Comparison of ENCODE assay signal across 8 mouse cellular contexts in genomic region chr3:116710941-116711340, GRCm38 (mm10). TPM values are rescaled to one million over a fixed set of nuclear protein-coding genes. Genes with fewer than 3 reads are reported as not detected.
A peak's percentile ranks its signal among the peaks of the same experiment; 100 is the strongest.
DNase-seq lines count a peak whose midpoint lies in the region; ATAC-seq and TF ChIP-seq lines count a peak whose summit lies in the region.

No protein-coding gene starts in this region.

- peak overlapping the region; percentile 98 for H3K4me3 ChIP-seq in kidney, embryonic 14.5 days (ENCODE audit: low read length)
- H3K4me3 ChIP-seq in embryonic facial prominence, embryonic 11.5 days (ENCODE audit: low read depth, low read length) = peak overlapping the region; percentile 88
- H3K4me3 ChIP-seq in intestine, postnatal 0 days (ENCODE audit: low read depth, low read length) = peak overlapping the region; percentile 98

- no peak for ATAC-seq in kidney, embryonic 14.5 days (ENCODE audit: low FRiP score, low TSS enrichment)
- no peak for ATAC-seq in embryonic facial prominence, embryonic 11.5 days (replicated peaks; ENCODE audit: insufficient number of reproducible peaks, low FRiP score, low TSS enrichment, low read depth)
- ATAC-seq in intestine, postnatal 0 days = no peak

- no peak overlapping the region for H3K27ac ChIP-seq in kidney, embryonic 14.5 days (ENCODE audit: low read depth, low read length)
- no peak overlapping the region for H3K27ac ChIP-seq in embryonic facial prominence, embryonic 11.5 days (replicated peaks; ENCODE audit: low read depth, low read length)
- no peak overlapping the region for H3K27ac ChIP-seq in intestine, postnatal 0 days (ENCODE audit: low read depth, low read length)

- no peaks in the 10 kb centered on the region for H3K9me3 ChIP-seq in kidney, embryonic 14.5 days (ENCODE audit: control insufficient read depth, low read length)
- no peaks in the 10 kb centered on the region for H3K9me3 ChIP-seq in embryonic facial prominence, embryonic 11.5 days (replicated peaks; ENCODE audit: control insufficient read depth, low read length)
- H3K9me3 ChIP-seq in intestine, postnatal 0 days (ENCODE audit: control insufficient read depth) = no peaks in the 10 kb centered on the region

- no peak for DNase-seq in kidney, postnatal 36 days
- DNase-seq in embryonic facial prominence, embryonic 11.5 days (ENCODE audit: low spot score) = no peak
- DNase-seq in neural tube, embryonic 10.5 days (ENCODE audit: extremely low spot score, low spot score) = peak; percentile 17
- no peak for DNase-seq in cerebellum, adult 18-20 months
- DNase-seq in thymus, postnatal 14 days = no peak
- DNase-seq in right cerebral cortex, postnatal 4 days = no peak

- no peaks in the 10 kb centered on the region for H3K27me3 ChIP-seq in kidney, embryonic 14.5 days (ENCODE audit: control insufficient read depth, insufficient read depth, low read length)
- no peaks in the 10 kb centered on the region for H3K27me3 ChIP-seq in embryonic facial prominence, embryonic 11.5 days (ENCODE audit: control insufficient read depth, insufficient read depth, low read length)
- no peaks in the 10 kb centered on the region for H3K27me3 ChIP-seq in intestine, postnatal 0 days (replicated peaks; ENCODE audit: control insufficient read depth, insufficient read depth, low read length)

- H3K4me1 ChIP-seq in kidney, embryonic 14.5 days (ENCODE audit: control insufficient read depth, insufficient read depth, low read length) = 0 out of 2 replicates have a peak, but pooled peaks cover 9% of the 10 kb centered on the region
- no peaks in the 10 kb centered on the region for H3K4me1 ChIP-seq in embryonic facial prominence, embryonic 11.5 days (ENCODE audit: control insufficient read depth, insufficient read depth, low read length)
- H3K4me1 ChIP-seq in intestine, postnatal 0 days (replicated peaks; ENCODE audit: control insufficient read depth, insufficient read depth, low read length) = peaks cover 8% of the 10 kb centered on the region; the same call in 1 of the 2 replicates

- peak overlapping the region; percentile 79 for H3K4me2 ChIP-seq in kidney, embryonic 14.5 days (replicated peaks; ENCODE audit: low read depth, low read length)
- peak overlapping the region; percentile 82 for H3K4me2 ChIP-seq in embryonic facial prominence, embryonic 11.5 days (ENCODE audit: low read depth, low read length)
- peak overlapping the region; percentile 83 for H3K4me2 ChIP-seq in intestine, postnatal 0 days (replicated peaks; ENCODE audit: low read depth)

- 26% methylated on average over 9 of the region's 9 CpGs for WGBS in kidney, embryonic 14.5 days
- 55% methylated on average over 9 of the region's 9 CpGs for WGBS in embryonic facial prominence, embryonic 11.5 days
- 37% methylated on average over 9 of the region's 9 CpGs for WGBS in intestine, postnatal 0 days

- no peak for TF ChIP-seq CTCF in intestine, postnatal 0 days (IDR thresholded peaks at IDR 0.05; ENCODE audit: low read depth)

- peak overlapping the region; percentile 97; the same call in 1 of the 2 replicates for H3K9ac ChIP-seq in kidney, embryonic 14.5 days (ENCODE audit: low read depth, low read length)
- no peak overlapping the region for H3K9ac ChIP-seq in embryonic facial prominence, embryonic 11.5 days (replicated peaks; ENCODE audit: low read length)
- H3K9ac ChIP-seq in intestine, postnatal 0 days (ENCODE audit: low read depth, low read length) = peak overlapping the region; percentile 99; the same call in 1 of the 2 replicates

- no peaks in the 10 kb centered on the region for H3K36me3 ChIP-seq in kidney, embryonic 14.5 days (ENCODE audit: control insufficient read depth, insufficient read depth, low read length)
- no peaks in the 10 kb centered on the region for H3K36me3 ChIP-seq in embryonic facial prominence, embryonic 11.5 days (replicated peaks; ENCODE audit: control insufficient read depth, insufficient read depth, low read depth, low read length)
- H3K36me3 ChIP-seq in intestine, postnatal 0 days (ENCODE audit: control insufficient read depth, insufficient read depth) = no peaks in the 10 kb centered on the region

RNA-seq across cellular contexts. Expression of gene Slc35a3, which starts 1.7 kb away (rescaled TPM):
- 9.0 and 15.9 TPM in 2 replicates for polyA plus RNA-seq in kidney, embryonic 14.5 days (2014; fragmentation: Nextera tagmentation; extraction: Ambion mirVana)
- 6.6 and 7.0 TPM in 2 replicates for polyA plus RNA-seq in embryonic facial prominence, embryonic 11.5 days (2014; fragmentation: Nextera tagmentation; extraction: Ambion mirVana)
- polyA plus RNA-seq in intestine, postnatal 0 days (2015; fragmentation: Nextera tagmentation; extraction: Ambion mirVana) = 19.1 and 20.0 TPM in 2 replicates

RNA-seq across cellular contexts. Expression of gene Gm43191, which starts 29.9 kb away (rescaled TPM):
- not detected in 2 replicates for polyA plus RNA-seq in kidney, embryonic 14.5 days (2014; fragmentation: Nextera tagmentation; extraction: Ambion mirVana)
- polyA plus RNA-seq in embryonic facial prominence, embryonic 11.5 days (2014; fragmentation: Nextera tagmentation; extraction: Ambion mirVana) = not detected in 2 replicates
- not detected in 2 replicates for polyA plus RNA-seq in intestine, postnatal 0 days (2015; fragmentation: Nextera tagmentation; extraction: Ambion mirVana)

RNA-seq across cellular contexts. Expression of gene Mfsd14a, which starts 48.5 kb away (rescaled TPM):
- polyA plus RNA-seq in kidney, embryonic 14.5 days (2014; fragmentation: Nextera tagmentation; extraction: Ambion mirVana) = 65.6 and 106 TPM in 2 replicates
- polyA plus RNA-seq in embryonic facial prominence, embryonic 11.5 days (2014; fragmentation: Nextera tagmentation; extraction: Ambion mirVana) = 102 and 105 TPM in 2 replicates
- polyA plus RNA-seq in intestine, postnatal 0 days (2015; fragmentation: Nextera tagmentation; extraction: Ambion mirVana) = 39.4 and 40.0 TPM in 2 replicates
